Mouse (Mus musculus): ENCODE data around the gene Tulp1.
"Not testable (repeated sequence)": the region's sequence is repeated elsewhere in the genome, so short reads cannot be mapped to it uniquely, and the experiment has no call there.

Tulp1 gene

DNA sequence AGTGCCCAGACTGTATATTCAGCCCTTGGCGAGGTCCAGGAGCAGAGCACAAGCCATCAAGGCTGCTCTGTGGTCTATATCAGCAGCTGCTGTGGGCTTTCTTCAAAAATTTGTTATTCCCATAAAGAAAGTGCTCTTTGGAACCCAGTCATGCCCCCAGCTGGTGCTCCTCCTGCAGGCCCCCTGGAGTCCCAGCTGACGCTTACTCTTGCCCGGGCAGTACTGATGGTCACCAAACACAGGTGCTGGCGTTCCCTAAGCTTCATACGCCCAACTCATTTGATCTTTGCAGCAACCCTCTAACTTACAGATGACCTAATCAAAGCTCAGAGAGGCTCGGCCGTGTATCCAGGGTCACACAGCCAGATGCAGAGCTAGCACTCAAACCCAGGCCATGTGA is 27.5 kb downstream of the Tulp1 start:
- DNase-seq, result no peak

DNA sequence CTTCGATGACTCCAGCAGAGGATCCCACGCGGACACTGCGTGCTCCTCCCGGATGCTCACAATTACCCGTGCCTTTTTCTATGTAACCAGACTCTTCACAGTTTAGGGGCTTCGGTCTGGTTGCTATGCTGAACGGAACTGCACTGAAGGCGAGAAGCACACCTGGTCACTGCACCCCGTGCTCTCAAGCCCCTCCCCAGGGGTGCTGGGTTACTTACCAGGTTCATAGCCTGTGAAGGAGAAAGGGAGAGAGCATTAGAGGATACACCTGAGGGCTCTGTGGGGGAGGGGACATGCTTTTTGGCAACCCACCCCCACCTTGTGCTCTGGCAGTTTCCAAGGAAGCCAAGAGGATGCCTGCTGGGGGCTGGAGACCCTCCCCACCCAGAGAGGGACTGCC is 29.8 kb downstream of the Tulp1 start:
- DNase-seq, result no peak

GRCm38 (mm10) chr17:28332915-28333546 is 32.0 kb downstream of the Tulp1 start:
- DNase-seq, result no peak

DNA sequence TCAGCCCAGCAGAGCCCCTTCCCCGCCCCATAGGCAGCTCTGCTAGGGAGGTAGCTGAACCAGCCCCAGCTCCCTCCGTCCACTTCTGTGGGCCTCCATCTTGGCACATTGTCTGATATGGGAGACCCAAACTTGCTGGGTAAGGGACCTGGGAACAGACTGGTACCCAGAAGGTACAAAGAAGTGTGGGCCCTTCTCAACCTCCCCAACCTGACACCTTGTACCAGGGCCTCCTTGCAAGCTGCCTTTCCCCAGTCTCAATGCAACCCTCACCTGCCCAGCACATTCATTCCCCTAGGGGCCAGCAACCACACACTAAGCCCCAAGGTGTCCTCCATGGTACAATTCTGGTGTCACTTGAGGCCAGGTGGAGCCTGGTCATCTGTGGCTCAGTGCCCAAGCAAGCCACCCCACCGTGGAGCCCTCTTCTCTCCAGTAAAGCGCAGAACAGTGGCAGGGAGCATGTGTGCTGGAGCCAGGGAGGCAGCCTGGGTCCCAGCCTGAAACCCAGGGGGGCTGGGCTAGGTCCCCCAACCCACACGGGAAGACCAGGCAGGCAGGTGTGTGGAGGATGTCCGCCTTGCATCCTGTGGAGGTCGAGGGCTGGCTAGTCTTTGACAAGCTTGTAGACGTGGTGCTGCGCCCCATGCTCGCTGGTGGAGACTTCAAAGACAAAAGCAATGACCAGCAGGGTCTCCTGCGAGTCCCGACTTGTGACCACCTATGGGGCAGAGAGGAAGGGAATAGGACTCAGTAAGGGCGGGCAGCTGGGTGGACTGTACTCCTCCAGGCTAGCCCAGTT is 32.7 kb downstream of the Tulp1 start:
- no peak for DNase-seq

- DNase-seq, result no peak
Measured at GRCm38 (mm10) chr17:28331241-28332112, 33.5 kb downstream of the Tulp1 start.

DNA sequence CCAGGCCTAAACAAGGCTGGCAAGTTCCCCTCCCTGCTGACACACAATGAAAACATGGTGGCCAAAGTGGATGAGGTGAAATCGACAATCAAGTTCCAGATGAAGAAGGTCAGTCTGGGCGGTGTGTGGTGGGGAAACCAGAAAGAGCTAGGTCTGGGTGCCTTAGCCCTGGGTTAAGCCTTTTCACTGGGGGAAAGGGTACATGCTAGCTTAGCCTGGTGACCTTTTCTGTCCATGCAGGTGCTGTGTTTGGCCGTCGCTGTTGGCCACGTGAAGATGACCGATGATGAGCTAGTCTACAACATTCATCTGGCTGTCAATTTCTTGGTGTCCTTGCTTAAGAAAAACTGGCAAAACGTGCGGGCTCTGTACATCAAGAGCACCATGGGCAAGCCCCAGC is 34.4 kb downstream of the Tulp1 start:
- DNase-seq, result not testable (repeated sequence)

DNA sequence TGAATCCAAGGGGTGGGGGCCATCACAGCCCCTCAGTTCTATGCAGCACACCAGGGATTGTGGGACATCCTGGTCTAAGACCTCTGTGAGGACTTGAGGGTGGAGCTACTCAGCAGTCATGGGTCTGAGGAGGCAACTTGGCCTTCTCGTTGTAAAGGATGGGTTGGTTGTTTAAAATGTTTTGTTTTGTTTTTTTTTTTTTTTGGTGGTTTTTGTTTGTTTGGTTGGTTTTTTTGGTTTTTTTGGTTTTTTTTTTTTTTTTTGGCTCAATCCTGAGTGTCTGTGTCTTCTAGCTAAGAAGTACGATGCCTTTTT is 34.8 kb downstream of the Tulp1 start:
- no peak for DNase-seq

GRCm38 (mm10) chr17:28329503-28330231 is 35.4 kb downstream of the Tulp1 start:
- DNase-seq, result no peak

GRCm38 (mm10) chr17:28328946-28329345 is 36.1 kb downstream of the Tulp1 start:
- DNase-seq, result no peak

DNA sequence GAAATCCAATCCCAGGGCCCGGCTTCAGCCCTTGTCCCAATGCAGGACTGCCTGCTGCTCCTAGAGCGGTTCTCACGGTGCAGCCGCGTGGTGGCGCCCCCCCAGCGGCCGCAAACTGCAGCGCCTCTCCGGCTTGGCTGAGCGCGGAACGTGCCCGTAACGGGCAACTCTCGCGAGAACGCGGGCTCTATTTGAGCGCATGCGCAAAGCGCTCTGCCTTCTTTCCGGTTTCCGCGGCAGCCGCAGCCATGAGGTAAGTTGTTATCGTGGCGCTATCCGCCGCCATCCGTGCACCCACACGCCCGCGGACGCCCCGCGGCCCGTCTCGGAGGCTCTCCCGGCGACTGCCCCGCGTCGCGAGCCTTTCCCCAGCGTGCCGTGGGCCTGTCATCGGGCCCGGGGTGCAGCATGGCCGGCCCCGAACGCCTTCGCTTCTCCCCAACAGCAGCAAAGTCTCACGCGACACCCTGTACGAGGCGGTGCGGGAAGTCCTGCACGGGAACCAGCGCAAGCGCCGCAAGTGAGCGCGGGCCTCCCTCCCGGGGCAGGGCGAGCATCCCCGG is 36.6 kb downstream of the Tulp1 start, which contains the start of gene Rpl10a:
Gene Rpl10a (plus strand): TSS at position 106 of the 563 bp plus-strand sequence.
- peak; percentile 95 to 99 for DNase-seq

DNA sequence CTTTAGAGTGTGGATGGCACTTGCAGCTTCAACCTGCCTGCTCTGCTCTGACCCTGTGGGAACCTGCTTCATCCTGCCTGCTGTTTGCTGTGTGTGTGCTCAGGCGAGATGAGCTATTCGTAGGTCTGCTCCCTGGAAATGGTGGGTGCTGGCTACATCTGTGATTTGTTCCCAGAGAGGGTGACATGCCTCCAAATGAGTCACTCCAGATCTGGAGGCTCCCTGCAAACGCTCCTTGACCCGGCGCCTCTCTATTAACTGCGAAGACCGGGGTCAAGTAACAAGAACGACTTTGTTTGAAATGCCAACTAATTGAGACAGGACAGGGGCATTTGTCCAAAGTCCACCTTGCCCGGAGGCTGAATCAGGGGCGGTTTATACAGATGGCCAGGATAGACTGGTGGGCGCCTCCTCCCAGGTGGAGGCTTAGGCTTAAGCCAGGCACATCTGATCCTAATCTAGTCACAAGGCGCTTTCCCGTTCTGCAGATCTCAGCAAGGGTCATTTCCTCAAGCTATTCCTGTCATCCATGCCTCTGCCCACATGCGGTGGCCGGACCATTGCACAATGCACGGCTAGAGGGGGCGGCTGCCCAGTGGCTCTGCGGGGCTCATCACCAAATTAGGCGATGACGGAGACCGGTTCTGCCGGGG is 37.2 kb downstream of the Tulp1 start:
- DNase-seq, result peak in 1 of 2 experiments; percentile 30

GRCm38 (mm10) chr17:28326951-28327350 is 38.1 kb downstream of the Tulp1 start:
- no peak for DNase-seq

DNA sequence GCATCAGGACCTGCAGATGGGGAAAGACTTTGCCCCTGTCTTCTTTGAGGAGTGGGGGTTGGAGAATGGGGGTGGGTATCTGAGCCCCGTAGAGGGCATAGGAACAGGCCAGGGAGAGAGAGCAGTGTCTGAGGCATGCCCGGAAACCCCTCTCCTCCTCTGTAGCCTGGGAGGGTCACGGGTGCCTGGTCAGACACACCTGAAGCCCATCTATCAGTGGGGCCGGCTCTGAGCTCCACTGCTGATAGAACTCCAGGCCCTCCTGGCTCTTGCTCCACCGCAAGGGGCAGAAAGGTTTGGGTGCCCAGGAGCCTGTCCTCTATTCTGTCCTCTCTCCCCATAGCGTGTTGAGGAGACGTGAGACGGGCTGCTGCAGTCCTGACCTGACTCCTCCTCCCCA is 39.3 kb downstream of the Tulp1 start:
- no peak for DNase-seq

- not testable (repeated sequence) for DNase-seq
Measured at GRCm38 (mm10) chr17:28324416-28324815, 40.6 kb downstream of the Tulp1 start.

GRCm38 (mm10) chr17:28323786-28324185 is 41.2 kb downstream of the Tulp1 start:
- DNase-seq, result no peak

GRCm38 (mm10) chr17:28321700-28322099 is 43.3 kb downstream of the Tulp1 start:
- no peak for DNase-seq

GRCm38 (mm10) chr17:28317725-28318124 is 47.3 kb downstream of the Tulp1 start:
- no peak for DNase-seq

GRCm38 (mm10) chr17:28317091-28317490 is 47.9 kb downstream of the Tulp1 start:
- DNase-seq, result no peak

DNA sequence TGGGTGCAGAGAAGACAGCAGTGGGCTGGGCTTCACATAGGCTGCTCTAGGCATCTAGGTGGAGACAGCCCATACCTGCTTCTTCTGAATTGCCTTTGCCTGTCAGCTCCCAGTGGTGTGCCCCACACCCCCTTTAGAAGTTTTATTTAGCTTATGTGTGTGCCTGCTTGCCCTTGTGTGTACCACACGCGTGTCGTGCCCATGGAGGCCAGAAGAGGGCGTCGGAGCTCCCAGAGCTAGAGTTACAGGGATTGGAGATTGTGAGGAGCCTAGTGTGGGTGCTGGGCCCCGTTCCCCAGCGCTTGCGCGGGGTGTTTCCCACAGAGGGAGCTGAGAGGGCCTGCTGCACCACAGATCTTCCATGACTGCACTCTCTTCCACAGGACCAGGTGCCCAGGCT is 48.5 kb downstream of the Tulp1 start:
- DNase-seq, result no peak

DNA sequence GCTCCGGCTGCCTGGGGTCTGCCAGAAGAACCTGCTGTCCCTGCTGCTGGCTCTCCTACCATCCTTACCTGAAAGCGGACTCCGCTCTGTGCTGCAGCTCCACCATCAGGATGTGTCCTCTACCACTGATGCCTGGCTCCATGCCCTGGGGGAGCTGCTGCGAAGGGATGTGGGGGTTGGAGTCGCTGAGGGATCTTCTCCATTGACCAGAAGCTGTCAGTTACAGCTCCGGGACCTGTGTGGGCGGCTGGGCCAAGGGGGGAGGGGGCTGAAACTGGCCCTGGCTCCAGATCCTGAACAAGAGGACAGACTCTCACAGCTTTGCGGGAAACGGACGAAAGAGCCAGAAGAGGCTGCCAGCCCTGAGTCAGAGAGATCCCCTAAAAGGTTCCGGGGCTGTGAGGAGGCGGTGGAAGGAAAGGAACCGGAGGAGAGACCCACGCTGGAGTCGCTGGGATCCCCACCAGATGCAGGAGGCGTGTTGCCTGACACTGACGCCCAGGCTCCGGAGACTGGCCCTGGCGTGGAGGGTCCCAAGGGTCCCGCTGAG is 49.3 kb downstream of the Tulp1 start:
- DNase-seq, result no peak

DNA sequence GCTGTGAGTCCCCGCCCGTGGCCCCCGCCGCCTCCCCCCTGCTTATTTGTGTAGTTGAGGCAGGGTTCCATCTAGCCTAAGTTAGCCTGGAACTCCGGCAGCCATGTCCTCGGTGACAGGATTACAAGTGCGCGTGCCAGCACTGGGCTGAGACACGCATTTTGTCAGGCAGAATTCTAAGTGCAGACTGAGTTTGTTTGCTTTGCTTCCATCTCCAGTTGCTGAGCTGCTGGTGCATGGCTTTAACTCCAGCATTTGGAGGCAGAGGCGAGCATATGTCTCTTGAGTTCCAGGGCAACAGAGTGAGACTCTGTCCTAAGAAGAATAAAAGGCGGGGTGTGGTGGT is 51.2 kb downstream of the Tulp1 start:
- DNase-seq, result no peak

Measured in cerebellum, adult 18-20 months (tissue).